Mouse (Mus musculus) lung, embryonic 16.5 days (tissue): ENCODE results near the gene Bmp8b. TPM values are rescaled to one million over a fixed set of nuclear protein-coding genes. Genes with fewer than 3 reads are reported as not detected.
"Not testable (repeated sequence)": the region's sequence is repeated elsewhere in the genome, so short reads cannot be mapped to it uniquely, and the experiment has no call there.

ENCODE experiments used
- ATAC-seq: fragments of 200-750 bp; cut with Nextera tagmentation; 2 replicates; pipeline ENCODE4 v1.8.0; 2017; ENCODE audit warnings: low read depth, mild to moderate bottlenecking, moderate library complexity
- H3K27ac ChIP-seq: fragments of 300-500 bp; sonication (generic); 2 replicates; pipeline ENCODE4 v1.5.1; 2014; ENCODE audit warnings: mild to moderate bottlenecking, control low read depth, low read length
- H3K27me3 ChIP-seq: fragments of 300-500 bp; sonication (generic); 2 replicates; pipeline ENCODE4 v1.6.1; 2014; ENCODE audit warnings: low read depth, low read length, mixed read lengths; ENCODE audit not compliant: control insufficient read depth, insufficient read depth
- H3K36me3 ChIP-seq: fragments of 300-500 bp; sonication (generic); 2 replicates; pipeline ENCODE4 v1.6.1; 2014; ENCODE audit warnings: low read length; ENCODE audit not compliant: control insufficient read depth, insufficient read depth
- H3K4me1 ChIP-seq: fragments of 300-500 bp; sonication (generic); replicated peaks from 2 replicates; pipeline ENCODE4 v1.6.1; 2014; ENCODE audit warnings: low read length, mixed read lengths; ENCODE audit not compliant: control insufficient read depth, insufficient read depth
- H3K4me2 ChIP-seq: fragments of 300-500 bp; sonication (generic); 2 replicates; pipeline ENCODE4 v1.6.1; 2014; ENCODE audit warnings: low read depth, low read length, control low read depth
- H3K4me3 ChIP-seq: fragments of 300-500 bp; sonication (generic); 2 replicates; pipeline ENCODE4 v1.5.1; 2014; ENCODE audit warnings: mild to moderate bottlenecking, low read length, control low read depth
- H3K9ac ChIP-seq: fragments of 300-500 bp; sonication (generic); 2 replicates; pipeline ENCODE4 v1.6.1; 2014; ENCODE audit warnings: low read length, control low read depth
- H3K9me3 ChIP-seq: fragments of 300-500 bp; sonication (generic); 2 replicates; pipeline ENCODE4 v1.6.1; 2016; ENCODE audit warnings: low read length; ENCODE audit not compliant: control insufficient read depth
- WGBS: fragments of 180-500 bp; shearing (Covaris S2); extraction: QIAGEN DNeasy Blood & Tissue Kit; methylation state at CpG from one replicate; pipeline ENCODE4 v1.1.7; 2014; 5-methylcytosine and 5-hydroxymethylcytosine counted together
- polyA plus RNA-seq: library from polyadenylated mRNA; unstranded; fragments of >200 nt; fragmentation: Nextera tagmentation; extraction: Ambion mirVana; gene quantifications from 2 replicates; pipeline ENCODE4 v1.2.1, GENCODE M21; 2015

The Bmp8b gene
- polyA plus RNA-seq, 1 experiment from 2014 or later = 1.5 TPM

DNA sequence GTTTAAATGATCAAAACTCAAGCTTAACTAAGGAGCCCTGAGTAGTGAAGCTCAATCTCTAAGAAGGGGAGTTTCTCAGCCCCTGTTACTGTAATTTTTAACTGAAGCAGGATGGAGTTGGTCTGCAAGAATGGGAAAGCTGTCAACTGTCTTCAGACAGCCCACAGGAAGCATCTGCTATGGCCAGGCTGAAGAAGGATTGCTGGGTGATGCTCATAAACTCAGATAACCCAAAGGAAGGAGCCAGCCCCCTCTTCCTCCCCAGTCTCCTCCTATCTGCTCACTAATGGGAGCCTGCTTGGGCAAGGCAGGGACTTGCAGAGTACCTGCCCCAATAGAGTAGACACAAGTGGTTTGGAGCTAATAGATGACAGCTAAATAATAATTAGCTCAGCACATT, 50.9 kb downstream of the Bmp8b start:
- Histone ChIP-seq H3K36me3 (no peaks in the 10 kb centered on the region), H3K4me3 (no peak overlapping the region), H3K4me1 (no peaks in the 10 kb centered on the region), H3K9me3 (no peaks in the 10 kb centered on the region), H3K4me2 (no peak overlapping the region), H3K27ac (no peak overlapping the region), H3K9ac (no peak overlapping the region), H3K27me3 (no peaks in the 10 kb centered on the region)
- ATAC-seq = no peak

DNA sequence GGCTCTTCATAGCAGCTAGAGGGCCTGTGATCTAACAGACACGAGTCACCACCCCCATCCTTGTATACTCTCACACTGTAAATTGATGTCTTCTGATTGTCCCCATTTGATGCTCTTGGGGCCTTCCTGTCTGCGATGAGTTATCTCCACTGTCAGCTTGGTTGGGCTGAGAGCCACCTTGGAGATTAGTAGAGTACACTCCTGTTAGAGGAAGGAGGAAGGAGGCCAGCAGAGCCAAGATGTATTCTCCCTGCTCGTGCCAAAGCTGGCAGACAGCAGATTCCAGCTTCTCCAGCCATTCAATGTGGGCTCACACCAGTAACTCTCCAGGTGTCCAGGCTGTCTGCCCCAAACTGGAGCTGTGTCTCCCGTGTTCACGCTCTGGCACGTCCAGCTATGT, 55.6 kb downstream of the Bmp8b start:
- H3K27ac ChIP-seq = no peak overlapping the region
- ATAC-seq = no peak
- no peak overlapping the region for H3K4me2 ChIP-seq
- H3K36me3 ChIP-seq = no peaks in the 10 kb centered on the region
- no peaks in the 10 kb centered on the region for H3K4me1 ChIP-seq
- no peak overlapping the region for H3K4me3 ChIP-seq
- 72% methylated on average over 6 of the region's 6 CpGs for WGBS
- H3K27me3 ChIP-seq = peaks cover 2% of the 10 kb centered on the region; the same call in 1 of the 2 replicates
- H3K9ac ChIP-seq = no peak overlapping the region
- no peaks in the 10 kb centered on the region for H3K9me3 ChIP-seq

DNA sequence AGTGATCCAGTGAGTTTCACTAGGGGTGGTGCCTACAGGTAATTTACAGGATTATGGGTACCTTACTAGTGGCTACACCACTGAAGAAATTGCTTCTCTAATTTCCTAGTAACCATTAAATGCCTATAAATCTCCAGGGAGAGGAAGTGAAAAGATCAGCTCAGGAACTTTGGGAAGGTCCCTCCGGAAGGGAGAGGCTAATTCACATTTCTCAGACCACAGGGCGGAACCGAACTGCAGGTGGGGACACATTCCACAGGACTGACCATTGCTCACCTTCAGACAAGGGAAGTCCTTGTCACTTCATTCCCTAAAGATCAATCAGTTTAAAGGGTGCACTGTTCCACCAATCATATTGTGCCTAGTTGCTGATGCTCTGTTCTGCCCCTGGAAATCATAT, 56.3 kb downstream of the Bmp8b start:
- not testable (repeated sequence) for H3K4me3 ChIP-seq, H3K27me3 ChIP-seq, ATAC-seq, H3K4me1 ChIP-seq, H3K36me3 ChIP-seq, H3K9me3 ChIP-seq, H3K9ac ChIP-seq, H3K27ac ChIP-seq, H3K4me2 ChIP-seq
- 68% methylated on average over 3 of the region's 3 CpGs for WGBS

DNA sequence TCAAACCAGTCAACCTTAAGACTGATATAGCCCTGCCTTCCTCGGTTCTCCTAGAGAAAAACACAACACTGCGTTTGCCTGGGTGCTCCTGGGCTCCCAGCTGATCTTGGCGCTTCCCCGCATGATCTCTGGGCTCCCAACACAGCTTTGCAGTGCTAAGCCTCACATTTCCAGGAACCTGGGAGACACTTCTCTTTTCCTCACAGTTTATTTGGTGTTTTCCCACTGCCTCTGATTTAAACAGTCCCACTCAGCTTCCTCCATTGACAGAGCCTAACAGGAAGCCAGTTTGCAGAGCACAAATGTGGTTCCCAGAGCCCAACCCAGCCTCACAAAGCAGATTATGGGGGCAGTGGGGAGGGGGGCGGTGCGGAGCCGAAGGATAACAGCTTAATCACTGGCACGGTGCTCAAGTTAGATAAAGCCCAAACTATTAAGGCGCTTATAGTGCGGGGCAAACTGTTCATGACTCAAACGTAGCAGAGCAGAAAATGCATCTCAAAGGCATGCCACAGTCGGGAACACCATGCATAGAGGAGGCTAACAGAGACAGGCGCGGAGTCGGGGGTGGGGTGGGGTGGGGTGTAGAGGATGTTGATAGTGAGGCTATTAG, 57.4 kb downstream of the Bmp8b start:
- H3K36me3 ChIP-seq = no peaks in the 10 kb centered on the region
- no peaks in the 10 kb centered on the region for H3K9me3 ChIP-seq
- no peaks in the 10 kb centered on the region for H3K4me1 ChIP-seq
- ATAC-seq = no peak
- H3K27me3 ChIP-seq = peaks cover 2% of the 10 kb centered on the region; the same call in 1 of the 2 replicates
- H3K4me2 ChIP-seq = no peak overlapping the region
- H3K9ac ChIP-seq = no peak overlapping the region
- WGBS = 14% methylated on average over 15 of the region's 15 CpGs
- H3K27ac ChIP-seq = no peak overlapping the region
- H3K4me3 ChIP-seq = no peak overlapping the region

DNA sequence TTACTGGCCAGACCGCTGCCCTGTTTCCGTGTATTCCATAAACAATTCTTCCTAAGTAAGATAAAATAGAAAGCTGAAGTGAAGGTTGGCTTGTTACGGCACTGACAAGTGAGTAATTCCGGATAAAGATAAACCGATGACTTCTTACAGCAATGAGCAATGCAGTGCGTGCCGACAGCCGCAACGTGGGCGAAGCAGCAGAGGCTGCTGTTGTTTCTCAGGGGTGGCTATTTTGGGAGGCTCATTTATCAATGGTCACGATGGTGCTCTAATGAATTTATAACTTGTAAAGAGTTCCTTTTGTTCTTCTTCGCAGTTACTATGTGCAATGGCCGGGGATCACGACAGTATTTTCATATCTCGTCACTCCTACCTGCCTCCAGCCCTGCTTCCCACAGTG, 59.2 kb downstream of the Bmp8b start:
- peaks cover 2% of the 10 kb centered on the region; the same call in 1 of the 2 replicates for H3K9me3 ChIP-seq
- H3K4me3 ChIP-seq = no peak overlapping the region
- no peaks in the 10 kb centered on the region for H3K36me3 ChIP-seq
- peaks cover 2% of the 10 kb centered on the region; the same call in 1 of the 2 replicates for H3K27me3 ChIP-seq
- no peak overlapping the region for H3K27ac ChIP-seq
- H3K4me2 ChIP-seq = no peak overlapping the region
- no peaks in the 10 kb centered on the region for H3K4me1 ChIP-seq
- ATAC-seq = no peak
- H3K9ac ChIP-seq = no peak overlapping the region
- 61% methylated on average over 15 of the region's 15 CpGs for WGBS

DNA sequence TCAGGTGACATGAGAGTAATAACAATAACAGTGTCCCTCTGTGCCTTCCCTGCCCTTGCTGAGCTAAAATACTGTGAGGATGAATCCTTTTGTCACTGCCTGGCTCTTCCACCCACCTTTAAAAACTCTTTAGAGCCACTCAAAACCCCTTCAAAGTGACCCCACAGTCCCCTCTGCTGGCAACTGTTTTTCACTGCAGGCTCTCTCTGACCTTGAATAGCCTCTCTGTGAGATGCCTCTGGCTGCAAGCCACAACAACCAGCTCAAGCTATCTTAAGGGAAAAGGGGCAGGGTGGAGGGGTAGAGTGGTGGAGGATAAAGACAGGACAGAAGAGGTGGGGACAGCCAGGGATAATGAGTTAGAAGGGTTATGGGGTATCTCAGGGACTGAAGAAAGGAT, 66.8 kb downstream of the Bmp8b start:
- H3K9ac ChIP-seq = no peak overlapping the region

More for the DNA sequence above, 66.8 kb downstream of the Bmp8b start:
- no peak for ATAC-seq
- H3K27me3 ChIP-seq = peaks cover 5% of the 10 kb centered on the region
- no peak overlapping the region for H3K27ac ChIP-seq
- no peaks in the 10 kb centered on the region for H3K4me1 ChIP-seq
- no peak overlapping the region for H3K4me2 ChIP-seq
- H3K36me3 ChIP-seq = no peaks in the 10 kb centered on the region
- no peak overlapping the region for H3K4me3 ChIP-seq
- peaks cover 4% of the 10 kb centered on the region; the same call in 1 of the 2 replicates for H3K9me3 ChIP-seq

Other genes starting within 250 kb of the Bmp8b start
- 86.5 and 104 TPM in 2 replicates for gene Cap1, start 219.1 kb upstream of the Bmp8b start, polyA plus RNA-seq
- 0.21 and 0.62 TPM in 2 replicates for gene Mfsd2a, start 144.0 kb upstream of the Bmp8b start, polyA plus RNA-seq
- gene Mycl, start 109.5 kb upstream of the Bmp8b start, polyA plus RNA-seq = 11.7 and 11.9 TPM in 2 replicates
- gene Trit1, start 88.6 kb upstream of the Bmp8b start, polyA plus RNA-seq = 15.5 and 17.4 TPM in 2 replicates
- not detected in 2 replicates for gene Oxct2b, start 11.1 kb downstream of the Bmp8b start, polyA plus RNA-seq
- gene Ppie, start 34.8 kb downstream of the Bmp8b start, polyA plus RNA-seq = 93.7 and 94.7 TPM in 2 replicates
- 0.16 and 0.19 TPM in 2 replicates for gene Hpcal4, start 78.1 kb downstream of the Bmp8b start, polyA plus RNA-seq
- gene Nt5c1a, start 96.3 kb downstream of the Bmp8b start, polyA plus RNA-seq = 0.18 TPM in 1 of 2 replicates, not detected in the other
- gene Heyl, start 128.4 kb downstream of the Bmp8b start, polyA plus RNA-seq = 26.2 and 31.8 TPM in 2 replicates
- 25.4 and 28.2 TPM in 2 replicates for gene Pabpc4, start 157.2 kb downstream of the Bmp8b start, polyA plus RNA-seq
- 0.11 TPM in 1 of 2 replicates, not detected in the other for gene Oxct2a, start 218.5 kb downstream of the Bmp8b start, polyA plus RNA-seq
- 0.41 and 0.68 TPM in 2 replicates for gene Bmp8a, start 238.1 kb downstream of the Bmp8b start, polyA plus RNA-seq